Mouse (Mus musculus): ENCODE results near the gene Dcaf6. TPM values are rescaled to one million over a fixed set of nuclear protein-coding genes. Genes with fewer than 3 reads are reported as not detected.

Dcaf6 gene
- polyA plus RNA-seq (2016; fragmentation: Nextera tagmentation; extraction: Ambion mirVana): 6.4 and 6.6 TPM in 2 replicates

- Histone ChIP-seq H3K36me3 (no peaks in the 10 kb centered on the region), H3K9me3 (no peaks in the 10 kb centered on the region), H3K27ac (peak within 1 kb of the TSS; percentile 94), H3K27me3 (ENCODE audit: insufficient read depth, poor library complexity, severe bottlenecking) (no peaks in the 10 kb centered on the region), H3K4me3 (peak within 1 kb of the TSS; percentile 92), H3K4me1 (replicated peaks) (peaks cover 15% of the 10 kb centered on the region)
- peak; percentile 99 for DNase-seq (ENCODE audit: low spot score)
- under 1% methylated on average over 37 of the region's 37 CpGs for WGBS
Measured at GRCm38 (mm10) chr1:165460360-165460800, at the start of gene Dcaf6, which contains the start of gene Mpc2. Gene Dcaf6, minus strand, starts transcription at chr1:165460475. Gene Mpc2, plus strand, starts transcription at chr1:165460637.

- WGBS: 87% methylated on average over 6 of the region's 6 CpGs
Measured at GRCm38 (mm10) chr1:165506303-165506702, 46.0 kb upstream of the Dcaf6 start.

GRCm38 (mm10) chr1:165503307-165504024 lies 43.2 kb upstream of the Dcaf6 start:
- no peak overlapping the region for H3K4me3 ChIP-seq
- 55% methylated on average over 10 of the region's 10 CpGs for WGBS
- peak; percentile 35 for DNase-seq (ENCODE audit: low spot score)
- H3K4me1 ChIP-seq (replicated peaks): peaks cover 7% of the 10 kb centered on the region; the same call in 1 of the 2 replicates
- no peaks in the 10 kb centered on the region for H3K36me3 ChIP-seq
- no peaks in the 10 kb centered on the region for H3K27me3 ChIP-seq (ENCODE audit: insufficient read depth, poor library complexity, severe bottlenecking)
- H3K9me3 ChIP-seq: no peaks in the 10 kb centered on the region
- no peak overlapping the region for H3K27ac ChIP-seq

More at GRCm38 (mm10) chr1:165506303-165506702, 46.0 kb upstream of the Dcaf6 start:
- Histone ChIP-seq H3K9me3 (no peaks in the 10 kb centered on the region), H3K27ac (no peak overlapping the region), H3K4me1 (replicated peaks) (peaks cover 7% of the 10 kb centered on the region; the same call in 1 of the 2 replicates), H3K4me3 (no peak overlapping the region), H3K36me3 (no peaks in the 10 kb centered on the region), H3K27me3 (ENCODE audit: insufficient read depth, poor library complexity, severe bottlenecking) (no peaks in the 10 kb centered on the region)
- no peak for DNase-seq (ENCODE audit: low spot score)

- no peak for DNase-seq (ENCODE audit: low spot score)
- no peaks in the 10 kb centered on the region for H3K9me3 ChIP-seq
- H3K36me3 ChIP-seq: no peaks in the 10 kb centered on the region
- H3K27me3 ChIP-seq (ENCODE audit: insufficient read depth, poor library complexity, severe bottlenecking): no peaks in the 10 kb centered on the region
- H3K4me1 ChIP-seq (replicated peaks): peaks cover 7% of the 10 kb centered on the region; the same call in 1 of the 2 replicates
- H3K4me3 ChIP-seq: no peak overlapping the region
- 55% methylated on average over 3 of the region's 3 CpGs for WGBS
- H3K27ac ChIP-seq: no peak overlapping the region
Measured at GRCm38 (mm10) chr1:165498856-165499255, 38.6 kb upstream of the Dcaf6 start.

- WGBS: 82% methylated on average over 4 of the region's 4 CpGs
- no peak overlapping the region for H3K4me3 ChIP-seq
- no peaks in the 10 kb centered on the region for H3K36me3 ChIP-seq
- no peak for DNase-seq (ENCODE audit: low spot score)
- no peaks in the 10 kb centered on the region for H3K27me3 ChIP-seq (ENCODE audit: insufficient read depth, poor library complexity, severe bottlenecking)
- H3K9me3 ChIP-seq: no peaks in the 10 kb centered on the region
- H3K27ac ChIP-seq: no peak overlapping the region
- H3K4me1 ChIP-seq (replicated peaks): no peaks in the 10 kb centered on the region
Measured at GRCm38 (mm10) chr1:165489197-165489596, 28.9 kb upstream of the Dcaf6 start.

- WGBS: 87% methylated on average over 2 of the region's 2 CpGs
Measured at GRCm38 (mm10) chr1:165486108-165486507, 25.8 kb upstream of the Dcaf6 start.

GRCm38 (mm10) chr1:165484688-165485233 lies 24.5 kb upstream of the Dcaf6 start, which contains the start of gene Adcy10:
Gene Adcy10, plus strand, starts transcription at chr1:165485183.
- no peaks in the 10 kb centered on the region for H3K4me1 ChIP-seq (replicated peaks)
- DNase-seq (ENCODE audit: low spot score): no peak
- WGBS: 91% methylated on average over 8 of the region's 8 CpGs
- H3K27ac ChIP-seq: no peak within 1 kb of the TSS
- no peaks in the 10 kb centered on the region for H3K36me3 ChIP-seq
- no peaks in the 10 kb centered on the region for H3K27me3 ChIP-seq (ENCODE audit: insufficient read depth, poor library complexity, severe bottlenecking)
- H3K4me3 ChIP-seq: no peak within 1 kb of the TSS
- H3K9me3 ChIP-seq: no peaks in the 10 kb centered on the region

More at GRCm38 (mm10) chr1:165486108-165486507, 25.8 kb upstream of the Dcaf6 start:
- no peak for DNase-seq (ENCODE audit: low spot score)
- H3K9me3 ChIP-seq: no peaks in the 10 kb centered on the region
- H3K27me3 ChIP-seq (ENCODE audit: insufficient read depth, poor library complexity, severe bottlenecking): no peaks in the 10 kb centered on the region
- H3K4me1 ChIP-seq (replicated peaks): no peaks in the 10 kb centered on the region
- H3K27ac ChIP-seq: no peak overlapping the region
- H3K4me3 ChIP-seq: no peak overlapping the region
- no peaks in the 10 kb centered on the region for H3K36me3 ChIP-seq

- H3K27me3 ChIP-seq (ENCODE audit: insufficient read depth, poor library complexity, severe bottlenecking): no peaks in the 10 kb centered on the region
- H3K4me3 ChIP-seq: no peak overlapping the region
- WGBS: 84% methylated on average over 1 of the region's 1 CpGs
Measured at GRCm38 (mm10) chr1:165471490-165471889, 11.2 kb upstream of the Dcaf6 start.

GRCm38 (mm10) chr1:165469717-165470116 lies 9.4 kb upstream of the Dcaf6 start:
- Histone ChIP-seq H3K27me3 (ENCODE audit: insufficient read depth, poor library complexity, severe bottlenecking) (no peaks in the 10 kb centered on the region), H3K36me3 (no peaks in the 10 kb centered on the region), H3K4me3 (no peak overlapping the region), H3K9me3 (no peaks in the 10 kb centered on the region), H3K4me1 (replicated peaks) (no peaks in the 10 kb centered on the region), H3K27ac (no peak overlapping the region)
- DNase-seq (ENCODE audit: low spot score): no peak

More at GRCm38 (mm10) chr1:165471490-165471889, 11.2 kb upstream of the Dcaf6 start:
- no peaks in the 10 kb centered on the region for H3K9me3 ChIP-seq
- no peaks in the 10 kb centered on the region for H3K4me1 ChIP-seq (replicated peaks)
- no peaks in the 10 kb centered on the region for H3K36me3 ChIP-seq
- H3K27ac ChIP-seq: no peak overlapping the region
- DNase-seq (ENCODE audit: low spot score): no peak

- Histone ChIP-seq H3K36me3 (no peaks in the 10 kb centered on the region), H3K27me3 (ENCODE audit: insufficient read depth, poor library complexity, severe bottlenecking) (no peaks in the 10 kb centered on the region), H3K4me3 (no peak overlapping the region), H3K27ac (no peak overlapping the region), H3K9me3 (no peaks in the 10 kb centered on the region), H3K4me1 (replicated peaks) (no peaks in the 10 kb centered on the region)
- DNase-seq (ENCODE audit: low spot score): no peak
Measured at GRCm38 (mm10) chr1:165468971-165469370, 8.7 kb upstream of the Dcaf6 start.

- 95% methylated on average over 3 of the region's 3 CpGs for WGBS
- DNase-seq (ENCODE audit: low spot score): no peak
- H3K4me1 ChIP-seq (replicated peaks): peaks cover 7% of the 10 kb centered on the region
- H3K36me3 ChIP-seq: no peaks in the 10 kb centered on the region
- no peak overlapping the region for H3K4me3 ChIP-seq
- H3K27me3 ChIP-seq (ENCODE audit: insufficient read depth, poor library complexity, severe bottlenecking): no peaks in the 10 kb centered on the region
- H3K27ac ChIP-seq: no peak overlapping the region
- no peaks in the 10 kb centered on the region for H3K9me3 ChIP-seq
Measured at GRCm38 (mm10) chr1:165464574-165464973, 4.3 kb upstream of the Dcaf6 start.

- Histone ChIP-seq H3K27me3 (ENCODE audit: insufficient read depth, poor library complexity, severe bottlenecking) (no peaks in the 10 kb centered on the region), H3K4me3 (no peak overlapping the region), H3K27ac (no peak overlapping the region), H3K4me1 (replicated peaks) (peaks cover 15% of the 10 kb centered on the region), H3K9me3 (no peaks in the 10 kb centered on the region), H3K36me3 (no peaks in the 10 kb centered on the region)
- DNase-seq (ENCODE audit: low spot score): no peak
- WGBS: 92% methylated on average over 1 of the region's 1 CpGs
Measured at GRCm38 (mm10) chr1:165462861-165463260, 2.6 kb upstream of the Dcaf6 start.

- Histone ChIP-seq H3K4me3 (peak overlapping the region; percentile 92), H3K36me3 (no peaks in the 10 kb centered on the region), H3K27ac (peak overlapping the region; percentile 94), H3K27me3 (ENCODE audit: insufficient read depth, poor library complexity, severe bottlenecking) (no peaks in the 10 kb centered on the region), H3K4me1 (replicated peaks) (peaks cover 15% of the 10 kb centered on the region), H3K9me3 (no peaks in the 10 kb centered on the region)
- WGBS: 4% methylated on average over 9 of the region's 9 CpGs
- DNase-seq (ENCODE audit: low spot score): no peak
Measured at GRCm38 (mm10) chr1:165461681-165462080, 1.4 kb upstream of the Dcaf6 start.
